Mouse (Mus musculus) kidney, postnatal 10 days (tissue): ENCODE measurements around the gene Slc40a1.

Experiments
- DNase-seq: peaks from one replicate; pipeline ENCODE4 v3.0.0; 2021; ENCODE audit warnings: mixed read lengths

Slc40a1 gene

DNA sequence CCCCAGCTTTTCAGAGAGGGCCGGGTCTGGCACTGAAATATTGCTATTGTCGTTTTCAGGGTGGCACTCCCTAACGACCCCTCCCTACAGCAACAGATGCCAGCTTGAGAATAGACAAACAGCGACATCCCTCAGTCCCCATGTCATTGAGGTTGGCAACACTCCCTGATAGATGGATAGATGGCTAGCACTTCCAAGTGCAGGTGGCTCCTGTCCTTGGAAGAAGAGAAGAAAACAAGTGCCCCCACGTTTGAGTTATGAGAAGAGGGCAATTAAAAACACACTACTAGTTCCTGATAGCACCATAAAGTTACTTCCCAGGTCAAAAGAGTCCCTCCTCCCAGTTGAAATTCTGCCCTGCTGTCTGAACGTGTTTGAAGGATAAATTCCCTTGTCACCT is 44.2 kb downstream of the Slc40a1 start:
- no peak for DNase-seq

DNA sequence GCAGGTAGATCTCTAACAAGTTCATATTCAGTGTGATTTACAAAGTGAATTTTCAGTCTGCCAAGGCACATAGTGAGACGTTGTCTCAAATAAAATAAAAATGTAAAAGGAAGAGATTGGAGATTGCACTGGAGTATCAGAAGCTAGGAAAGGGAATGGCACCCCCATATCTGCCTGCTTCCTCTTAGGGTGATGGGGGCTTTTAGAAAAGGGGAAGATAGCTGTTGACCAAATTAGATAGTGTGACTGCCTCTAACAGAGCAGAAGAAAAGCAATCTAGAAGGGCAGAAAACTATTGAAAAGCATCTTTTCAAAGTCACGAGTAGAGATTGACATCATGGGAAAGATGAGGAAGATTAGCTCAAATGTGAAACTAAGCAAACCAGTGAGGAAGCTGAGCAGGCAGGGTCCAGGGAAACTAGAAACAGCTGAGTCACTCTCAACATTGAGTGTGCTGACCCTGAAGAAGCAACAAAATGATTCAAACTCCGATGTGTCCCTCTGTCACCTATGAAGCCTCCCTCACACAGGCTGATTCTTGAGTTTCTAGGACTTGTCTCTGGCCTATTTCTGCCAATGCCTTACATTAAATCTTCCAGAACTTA is 45.0 kb downstream of the Slc40a1 start:
- no peak for DNase-seq

DNA sequence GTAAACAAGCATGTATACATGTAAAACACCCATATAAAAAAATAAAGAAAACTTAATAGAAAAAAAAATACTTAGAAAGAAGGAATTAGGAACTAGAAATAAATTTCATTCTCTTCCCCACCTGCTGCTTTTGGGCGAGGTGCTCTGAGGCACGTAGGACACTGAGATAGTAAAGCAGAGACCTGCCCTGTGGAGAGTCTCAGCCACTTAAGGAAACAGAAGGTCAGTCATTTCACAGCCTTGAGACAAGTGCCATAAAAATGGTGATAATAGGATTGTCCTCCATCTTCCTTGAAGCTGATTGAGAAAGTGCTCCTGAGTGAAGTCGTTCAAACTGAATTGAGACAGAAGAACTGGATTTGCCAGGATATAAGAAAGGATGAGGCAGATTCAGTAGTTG is 48.9 kb downstream of the Slc40a1 start:
- no peak for DNase-seq

DNA sequence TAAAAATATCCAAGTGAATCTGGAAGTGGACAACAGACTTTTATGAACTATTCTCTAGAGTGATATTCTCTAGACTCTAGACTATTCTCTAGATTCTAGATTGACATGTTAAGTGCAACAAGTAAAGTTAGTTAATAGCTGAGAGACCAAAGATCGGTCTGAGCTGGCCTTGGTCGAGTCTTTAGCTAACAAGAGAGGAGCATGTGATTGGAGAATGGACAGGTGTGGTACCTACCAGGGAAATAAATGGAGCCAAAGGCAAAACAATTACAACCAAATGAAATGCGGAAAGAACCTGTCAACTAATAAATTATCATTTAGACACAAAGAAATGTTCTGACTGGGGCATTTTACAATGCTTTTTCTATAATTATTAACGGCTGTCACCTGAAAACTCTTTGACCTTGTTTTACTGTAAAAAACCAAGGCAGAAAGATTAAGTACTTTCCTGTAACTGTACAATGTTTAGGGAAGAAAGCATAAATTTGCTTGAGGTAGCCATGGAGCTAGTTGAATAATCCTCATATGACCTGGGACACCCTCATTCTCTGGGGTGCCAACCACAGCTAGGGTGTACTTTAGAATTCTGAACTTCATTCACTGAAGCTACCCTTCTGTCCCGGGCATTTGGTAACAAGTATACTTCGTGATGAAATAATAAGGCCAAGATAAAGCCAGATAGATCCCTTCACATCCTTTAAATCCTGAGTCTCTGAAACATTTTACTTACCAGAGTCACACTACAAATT is 49.7 kb downstream of the Slc40a1 start:
- no peak for DNase-seq

DNA sequence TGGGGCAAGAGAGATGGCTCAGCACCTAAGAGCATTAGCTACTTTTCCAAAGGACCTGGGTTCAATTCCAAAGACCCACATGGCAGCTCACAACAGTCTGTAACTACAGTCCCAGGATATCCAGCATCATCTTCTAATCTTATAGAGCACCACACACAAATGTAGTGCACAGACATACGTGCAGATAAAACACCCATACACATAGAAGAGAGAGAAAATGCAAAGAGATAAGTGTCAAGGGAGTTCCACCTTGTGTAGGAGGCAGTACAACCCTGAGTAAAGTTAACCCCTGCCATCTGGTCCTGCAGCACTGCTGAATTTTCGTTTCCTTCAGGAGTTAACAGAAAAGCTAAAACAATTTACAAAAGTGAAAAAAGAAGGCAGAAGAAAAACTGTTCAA is 50.7 kb downstream of the Slc40a1 start:
- no peak for DNase-seq

DNA sequence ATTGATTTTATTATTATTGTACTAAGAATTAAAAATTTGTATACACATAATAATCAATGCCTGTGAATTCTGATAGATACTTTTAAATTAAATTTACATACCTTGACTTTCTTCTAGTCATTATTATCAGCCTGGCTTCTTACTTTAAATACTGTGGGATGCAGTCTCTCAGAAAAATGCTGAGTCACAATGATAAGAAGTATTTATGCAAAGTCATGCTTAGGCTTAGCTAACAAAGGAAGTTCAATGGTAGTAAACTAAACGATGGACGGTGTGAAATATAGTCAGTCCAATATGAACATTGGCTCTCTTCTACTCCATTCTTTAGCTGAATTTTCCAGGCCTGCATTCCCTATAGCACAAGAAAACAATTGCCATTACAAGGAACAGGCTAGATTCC is 53.1 kb downstream of the Slc40a1 start:
- DNase-seq: no peak

DNA sequence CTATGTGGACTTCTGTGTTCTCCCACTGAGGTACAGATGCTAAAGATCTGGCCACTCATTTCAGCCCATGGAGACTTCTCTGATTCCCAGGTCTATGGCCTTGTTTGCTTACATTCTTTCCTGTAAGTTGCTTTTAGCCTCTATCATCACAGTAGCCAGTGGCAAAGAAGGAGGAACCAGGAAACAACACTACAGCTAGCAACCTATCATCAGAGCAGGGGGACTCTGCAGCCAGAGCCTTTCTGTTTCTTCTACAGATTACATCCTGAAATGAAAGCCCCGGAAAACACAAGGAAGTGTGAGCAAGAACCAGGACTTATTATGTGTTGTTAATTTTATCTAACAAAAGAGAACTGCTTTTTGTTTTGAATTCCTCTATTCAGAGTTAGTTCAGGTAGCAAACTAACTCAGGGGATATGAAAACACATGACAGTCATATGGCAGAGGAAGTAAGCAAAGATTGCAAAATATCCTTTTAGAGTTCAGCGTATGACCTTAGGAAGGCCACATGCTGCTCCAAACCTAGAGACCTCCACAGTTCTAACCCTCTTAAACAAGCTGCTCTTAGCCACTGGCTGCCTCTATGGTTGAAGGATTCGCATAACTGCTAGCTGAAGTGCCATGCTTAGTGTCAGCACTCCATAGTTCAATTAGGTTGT is 57.7 kb downstream of the Slc40a1 start:
- no peak for DNase-seq

DNA sequence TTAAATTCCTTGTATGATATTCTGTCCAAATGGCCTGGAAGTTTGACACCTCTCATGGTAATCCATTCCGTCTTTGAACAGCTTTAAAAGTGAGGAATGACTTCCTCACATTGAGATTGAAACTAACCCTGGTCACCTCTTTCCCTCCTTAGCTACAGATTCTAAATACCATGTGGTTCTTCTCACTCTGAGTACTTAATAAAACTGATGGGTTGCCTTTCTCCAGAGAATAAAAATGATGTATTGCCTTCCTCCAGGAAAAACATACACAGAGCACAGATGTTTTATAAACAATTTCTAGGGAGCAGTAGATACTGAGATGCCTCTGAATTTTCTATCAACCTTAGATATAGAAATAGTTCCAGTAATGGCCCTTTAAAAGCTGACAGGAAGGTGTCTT is 58.3 kb downstream of the Slc40a1 start:
- no peak for DNase-seq

DNA sequence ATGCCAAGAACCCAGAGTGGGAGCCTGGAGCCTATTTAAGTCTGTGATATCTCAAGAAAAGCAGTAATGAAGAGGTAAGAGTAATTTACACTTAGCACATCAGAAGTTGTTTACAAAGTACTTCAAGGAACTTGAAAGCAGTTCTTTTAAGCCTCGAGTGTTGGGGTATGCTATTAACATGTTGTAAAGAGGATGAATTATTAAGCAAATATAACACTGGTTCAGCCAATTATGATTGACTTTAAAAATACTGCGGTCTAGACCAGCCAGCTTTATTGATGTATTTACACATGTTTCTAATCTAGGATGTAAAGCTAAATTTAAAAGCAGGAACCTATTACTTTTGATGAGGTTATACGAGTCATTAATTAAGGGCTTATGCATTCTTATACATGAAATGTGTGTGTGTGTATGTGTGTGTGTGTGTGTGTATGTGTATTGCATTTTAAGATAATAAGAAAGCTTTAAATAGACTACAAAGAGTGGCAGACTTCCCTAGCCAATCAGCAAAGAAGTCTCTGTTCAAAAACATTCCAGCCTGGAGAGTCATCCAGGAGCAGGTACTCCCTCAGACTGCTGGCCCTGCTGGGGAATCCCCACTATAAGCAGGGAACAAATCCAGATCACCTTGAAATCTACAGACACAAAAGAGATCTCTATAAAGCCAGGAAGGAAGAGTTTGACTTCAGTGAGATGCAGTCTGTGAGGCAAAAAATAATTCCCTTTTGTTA is 59.9 kb downstream of the Slc40a1 start:
- no peak for DNase-seq

DNA sequence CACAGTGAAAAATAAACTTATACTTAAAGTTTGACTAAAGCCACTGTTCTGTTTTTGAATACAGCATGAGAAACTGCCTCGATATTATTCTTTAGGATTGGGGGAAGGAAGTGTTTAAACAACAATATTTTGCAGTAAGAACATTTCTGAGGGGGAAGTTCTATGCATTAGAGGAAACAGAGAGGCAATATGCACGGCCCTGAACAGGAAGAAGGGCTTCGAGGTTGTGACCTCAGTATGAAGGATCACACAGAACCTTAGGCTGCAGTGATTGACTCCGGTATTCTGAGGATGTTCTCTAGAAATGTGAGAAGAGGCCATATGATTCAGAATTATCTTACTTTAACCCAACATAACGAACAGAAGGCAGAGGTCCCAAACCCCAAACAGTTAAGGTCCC is 60.6 kb downstream of the Slc40a1 start:
- no peak for DNase-seq

DNA sequence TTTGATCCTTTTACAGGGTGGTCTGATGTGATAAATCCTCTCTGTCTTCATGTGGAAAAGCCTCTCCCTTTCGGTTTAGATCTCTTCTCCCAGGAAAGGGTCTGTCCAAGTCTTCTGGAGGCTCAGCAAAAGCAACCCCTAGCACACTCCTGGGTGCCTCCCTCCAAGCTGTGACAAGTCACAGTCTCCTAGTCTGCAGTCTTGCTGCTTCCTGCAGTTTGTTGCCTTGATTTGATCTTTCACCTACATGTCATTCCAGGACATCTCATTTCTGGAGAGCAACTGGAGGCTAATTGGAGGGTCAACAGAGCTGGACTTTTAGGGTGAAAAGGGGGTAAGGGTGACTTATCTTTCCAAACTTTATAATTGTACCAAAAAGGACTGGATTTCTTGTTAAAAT is 61.0 kb downstream of the Slc40a1 start:
- peak; percentile 50 for DNase-seq

DNA sequence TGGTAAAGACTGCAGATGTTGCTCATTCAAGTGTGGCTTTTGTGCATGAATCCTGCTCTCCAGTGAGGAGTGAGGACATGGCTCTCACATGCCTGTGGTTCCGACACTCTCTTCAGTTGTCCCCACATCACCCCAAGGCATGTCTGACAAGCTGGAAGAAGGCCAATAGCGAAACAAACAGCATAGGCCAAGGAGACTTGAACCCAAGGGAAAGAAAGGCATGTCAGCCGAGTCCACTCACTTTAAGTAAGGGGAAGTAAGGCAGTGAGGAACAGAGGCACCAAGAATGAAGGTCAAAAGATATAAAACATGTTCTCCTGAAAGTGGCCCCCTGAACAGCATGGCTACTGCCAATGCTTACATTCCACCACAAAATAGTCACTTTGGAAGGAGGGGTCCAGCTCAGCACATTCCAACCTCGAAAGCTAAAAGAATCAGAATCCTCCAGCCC is 61.7 kb downstream of the Slc40a1 start:
- peak; percentile 66 for DNase-seq

DNA sequence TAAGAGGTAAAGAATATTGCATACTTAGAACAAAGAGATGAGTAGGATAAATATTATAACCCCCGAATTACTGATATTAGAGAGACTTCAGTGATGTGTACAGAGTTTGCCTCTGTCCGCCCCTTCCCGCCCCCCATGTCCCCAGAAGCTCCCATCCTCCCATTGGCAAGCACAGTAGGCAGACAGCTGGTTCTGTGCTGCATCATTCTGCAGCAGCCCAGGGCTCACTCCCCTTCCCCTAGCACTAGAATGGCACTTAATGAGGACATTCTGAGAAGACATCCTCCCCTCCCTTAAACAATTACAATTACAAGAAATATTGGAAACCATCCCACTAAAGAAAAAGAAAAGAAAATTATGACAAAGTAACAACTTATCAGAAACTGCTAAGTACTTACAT is 62.7 kb downstream of the Slc40a1 start:
- peak; percentile 49 for DNase-seq

DNA sequence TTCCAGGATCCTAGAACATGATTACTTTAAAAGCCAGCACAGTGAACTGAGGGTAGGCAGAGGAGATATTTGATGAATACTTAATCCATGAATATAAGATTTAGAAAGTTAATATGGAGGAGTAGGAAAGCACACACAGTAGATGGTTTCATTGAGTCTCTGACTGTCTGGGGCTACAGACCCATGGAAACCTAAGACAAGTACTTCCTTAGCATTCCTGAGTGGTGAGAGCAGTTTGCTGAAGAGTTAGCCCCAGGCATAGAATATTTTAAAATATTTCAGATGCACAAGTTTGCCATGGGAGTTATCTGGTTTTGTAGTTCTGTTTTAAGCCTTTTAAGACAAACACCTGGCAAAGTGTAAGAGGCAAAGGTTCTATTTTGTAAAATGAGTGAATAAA is 65.2 kb downstream of the Slc40a1 start:
- DNase-seq: no peak

DNA sequence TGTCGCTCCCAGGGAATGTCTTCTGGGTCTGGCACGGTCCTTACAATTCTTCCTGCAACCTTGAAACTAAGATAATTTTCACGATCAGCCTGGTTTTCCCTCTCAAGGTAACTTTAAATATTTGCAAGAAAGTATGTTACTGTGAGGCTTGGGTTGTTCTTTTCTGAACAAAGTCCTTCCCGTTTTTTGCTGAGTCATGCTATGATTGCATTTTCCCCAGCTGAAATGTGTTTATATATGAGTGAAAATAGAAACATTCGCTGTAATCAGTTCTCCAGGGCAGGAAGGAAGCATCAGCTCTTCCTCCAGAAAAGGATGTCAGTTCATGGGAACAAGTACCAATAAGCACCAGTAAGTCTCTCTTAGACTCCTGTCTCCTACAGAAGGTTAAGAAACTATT is 66.0 kb downstream of the Slc40a1 start:
- no peak for DNase-seq
